Mouse (Mus musculus) heart, postnatal 10 days (tissue): ENCODE results near the gene Prl7b1. TPM values are rescaled to one million over a fixed set of nuclear protein-coding genes. Genes with fewer than 3 reads are reported as not detected.

Experiments used
- DNase-seq, 2 experiments: peaks; one replicate each; pipeline ENCODE4 v3.0.0; 2021
- intact Hi-C: fragments of 180-260 bp; cut with DNase I; formaldehyde crosslinking; loops from one replicate; pipeline ENCODE4 v1.15.1; 2025
- total RNA-seq, 2 experiments: library from RNA; stranded (reverse); gene quantifications; 2 replicates each; pipeline ENCODE4 v1.2.3; 2021

The Prl7b1 gene
- total RNA-seq: not detected

DNA sequence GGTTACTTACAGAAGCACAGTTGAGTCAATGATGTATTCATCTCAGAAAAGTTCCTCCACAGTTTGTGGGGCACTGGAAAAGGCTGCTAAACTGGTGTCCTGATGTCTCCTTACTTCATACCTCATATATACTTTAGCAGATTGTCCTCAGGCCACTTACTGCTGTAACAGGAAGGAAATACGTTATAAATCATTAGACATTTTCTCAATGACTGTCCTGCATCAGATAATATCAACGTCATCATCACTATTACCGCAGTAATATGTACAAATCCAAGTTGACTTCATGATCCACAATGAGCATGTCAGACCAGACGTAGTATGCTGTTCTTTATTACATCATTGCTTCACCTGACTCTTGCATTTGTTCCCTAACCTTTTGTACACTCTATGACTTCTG, at the start of gene Prl7b1:
Prl7b1 (minus strand) TSS at position 101 of the 400 bp plus-strand sequence.
- DNase-seq: no peak
- intact Hi-C loops: no loop called here

GRCm38 (mm10) chr13:27642393-27642792, 32.0 kb upstream of the Prl7b1 start, which contains the start of gene Prl7a1:
TSS of gene Prl7a1 (minus strand) at chr13:27642493.
- intact Hi-C loops: no loop called here
- DNase-seq: no peak

- intact Hi-C loops: no loop called here
- DNase-seq: no peak
Measured at GRCm38 (mm10) chr13:27582071-27582470, 28.3 kb downstream of the Prl7b1 start, which contains the start of gene Prl8a1. TSS of gene Prl8a1 (minus strand) at chr13:27582171.

DNA sequence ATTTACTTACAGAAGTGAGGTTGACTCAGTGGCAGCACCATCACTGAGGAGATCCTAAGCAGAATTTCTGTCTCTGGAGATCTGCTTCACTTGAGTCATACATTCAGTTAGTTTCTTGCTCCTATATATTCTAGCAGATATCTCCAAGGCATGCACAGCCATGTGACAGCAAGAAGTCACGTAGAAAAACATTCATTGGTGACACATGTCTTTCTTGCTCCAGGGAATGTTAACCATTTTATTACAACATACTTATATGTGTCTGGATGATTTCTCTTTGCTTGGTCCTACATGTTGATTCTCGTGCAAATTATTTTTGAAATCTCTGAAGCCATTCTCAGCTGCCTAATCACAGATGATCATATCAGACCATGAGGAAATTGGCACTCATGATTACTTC, 45.9 kb downstream of the Prl7b1 start, which contains the start of gene Prl8a9:
Prl8a9 (minus strand) TSS at position 101 of the 400 bp plus-strand sequence.
- intact Hi-C loops: no loop called here
- no peak for DNase-seq

DNA sequence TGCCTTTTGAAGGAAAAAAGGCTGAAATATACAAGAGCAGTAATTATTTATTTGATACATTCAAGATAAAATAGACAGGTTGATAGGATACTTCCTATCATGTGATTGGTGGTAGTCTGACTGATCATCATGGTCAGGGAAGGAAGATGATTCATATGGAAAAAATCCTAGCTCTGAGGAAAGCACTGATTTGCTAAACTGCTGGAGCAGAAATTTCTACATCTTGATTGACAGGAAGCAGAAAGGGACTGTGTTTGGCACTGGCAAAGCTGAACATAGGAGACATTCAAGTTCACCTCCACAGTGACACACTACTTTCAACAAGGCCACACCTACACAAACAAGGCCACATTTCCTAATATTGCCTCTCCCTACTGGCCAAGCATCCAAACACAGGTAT, 57.0 kb downstream of the Prl7b1 start:
- intact Hi-C loops: no loop called here
- DNase-seq: no peak

Other genes starting within 250 kb of the Prl7b1 start
- not detected for gene Prl2b1, start 219.7 kb downstream of the Prl7b1 start, total RNA-seq
- gene Prl8a6, start 171.9 kb downstream of the Prl7b1 start, total RNA-seq: not detected
- gene Prl8a8, start 97.4 kb downstream of the Prl7b1 start, total RNA-seq: not detected
- not detected for gene Prl8a9, start 46.0 kb downstream of the Prl7b1 start, total RNA-seq
- gene Prl8a1, start 28.4 kb downstream of the Prl7b1 start, total RNA-seq: not detected
- gene Prl7a1, start 31.9 kb upstream of the Prl7b1 start, total RNA-seq: not detected
- not detected for gene Prl7a2, start 57.5 kb upstream of the Prl7b1 start, total RNA-seq
- not detected for gene Prl7d1, start 106.2 kb upstream of the Prl7b1 start, total RNA-seq
- not detected for gene Prl7c1, start 170.2 kb upstream of the Prl7b1 start, total RNA-seq
- not detected for gene Prl2a1, start 191.1 kb upstream of the Prl7b1 start, total RNA-seq
- gene Prl2c1, start 238.8 kb upstream of the Prl7b1 start, total RNA-seq: not detected